Mouse (Mus musculus) megakaryocyte progenitor cell, adult 5-6 weeks (primary cell): Measurements from ENCODE around the gene Srd5a1. TPM values are rescaled to one million over a fixed set of nuclear protein-coding genes. Genes with fewer than 3 reads are reported as not detected.
A peak's percentile ranks its signal among the peaks of the same experiment; 100 is the strongest.
"Not testable (repeated sequence)": the region's sequence is repeated elsewhere in the genome, so short reads cannot be mapped to it uniquely, and the experiment has no call there.

Experiments
- ATAC-seq: replicated peaks from 2 replicates; pipeline ENCODE4 v1.8.0; 2016; ENCODE audit warnings: mild to moderate bottlenecking, moderate TSS enrichment, inconsistent platforms; ENCODE audit not compliant: poor library complexity
- total RNA-seq, 2 experiments: library from RNA; stranded (forward) in 1 of 2; stranded (reverse) in 1 of 2; fragments of 157-497, 149-512 nt in 1 of 2; fragments of 200-1000 nt in 1 of 2; gene quantifications; 2 replicates each; pipeline versions ENCODE4 v1.2.3 to v1.2.4; 2015 to 2017

Srd5a1 gene
- total RNA-seq, 2 experiments from 2014 or later: 4.5 TPM

- no peak for ATAC-seq
Observed at GRCm38 (mm10) chr13:69627941-69628340, 16.7 kb upstream of the Srd5a1 start.

GRCm38 (mm10) chr13:69624510-69624909, 13.3 kb upstream of the Srd5a1 start:
- no peak for ATAC-seq

- ATAC-seq: no peak
Observed at GRCm38 (mm10) chr13:69623843-69624242, 12.6 kb upstream of the Srd5a1 start.

- ATAC-seq: peak; percentile 5; the same call in 1 of the 2 replicates
Observed at GRCm38 (mm10) chr13:69616716-69617115, 5.5 kb upstream of the Srd5a1 start.

GRCm38 (mm10) chr13:69612175-69612544, 918 bp upstream of the Srd5a1 start:
- no peak for ATAC-seq

GRCm38 (mm10) chr13:69610751-69611397, 368 bp downstream of the Srd5a1 start:
- peak; percentile 15 for ATAC-seq

- no peak for ATAC-seq
Observed at GRCm38 (mm10) chr13:69608734-69609133, 2.5 kb downstream of the Srd5a1 start.

GRCm38 (mm10) chr13:69604670-69605069, 6.6 kb downstream of the Srd5a1 start:
- no peak for ATAC-seq

- no peak for ATAC-seq
Observed at GRCm38 (mm10) chr13:69601321-69601720, 9.9 kb downstream of the Srd5a1 start.

- not testable (repeated sequence) for ATAC-seq
Observed at GRCm38 (mm10) chr13:69600863-69601262, 10.4 kb downstream of the Srd5a1 start.

- no peak for ATAC-seq
Observed at GRCm38 (mm10) chr13:69598867-69599266, 12.4 kb downstream of the Srd5a1 start.

GRCm38 (mm10) chr13:69596515-69596914, 14.7 kb downstream of the Srd5a1 start:
- ATAC-seq: no peak

GRCm38 (mm10) chr13:69595911-69596310, 15.3 kb downstream of the Srd5a1 start:
- no peak for ATAC-seq

GRCm38 (mm10) chr13:69594577-69595256, 16.5 kb downstream of the Srd5a1 start:
- ATAC-seq: no peak; the same call in 1 of the 2 replicates

- no peak for ATAC-seq
Observed at GRCm38 (mm10) chr13:69593453-69593852, 17.8 kb downstream of the Srd5a1 start.

GRCm38 (mm10) chr13:69592226-69592625, 19.0 kb downstream of the Srd5a1 start:
- ATAC-seq: no peak

- ATAC-seq: no peak
Observed at GRCm38 (mm10) chr13:69591338-69591737, 19.9 kb downstream of the Srd5a1 start.

GRCm38 (mm10) chr13:69588263-69588662, 23.0 kb downstream of the Srd5a1 start:
- no peak for ATAC-seq

- ATAC-seq: no peak
Observed at GRCm38 (mm10) chr13:69587849-69588248, 23.4 kb downstream of the Srd5a1 start.

- no peak for ATAC-seq
Observed at GRCm38 (mm10) chr13:69586337-69586736, 24.9 kb downstream of the Srd5a1 start.

GRCm38 (mm10) chr13:69585828-69586227, 25.4 kb downstream of the Srd5a1 start:
- no peak for ATAC-seq

GRCm38 (mm10) chr13:69583591-69583990, 27.7 kb downstream of the Srd5a1 start:
- no peak for ATAC-seq

- no peak for ATAC-seq
Observed at GRCm38 (mm10) chr13:69582411-69582810, 28.8 kb downstream of the Srd5a1 start.
